Mouse (Mus musculus) subcutaneous adipose tissue, adult 2 months (tissue): ENCODE measurements around the gene Pla2g12b. TPM values are rescaled to one million over a fixed set of nuclear protein-coding genes. Genes with fewer than 3 reads are reported as not detected.

Experiments used
- polyA plus RNA-seq: library from polyadenylated mRNA; depleted of rRNA; stranded (reverse); fragments of >200 nt; gene quantifications from 2 replicates; pipeline ENCODE4 v1.2.3, GENCODE M21; 2012; ENCODE audit warnings: low replicate concordance; rRNA removed

Gene Pla2g12b
- not detected in 2 replicates for polyA plus RNA-seq

DNA sequence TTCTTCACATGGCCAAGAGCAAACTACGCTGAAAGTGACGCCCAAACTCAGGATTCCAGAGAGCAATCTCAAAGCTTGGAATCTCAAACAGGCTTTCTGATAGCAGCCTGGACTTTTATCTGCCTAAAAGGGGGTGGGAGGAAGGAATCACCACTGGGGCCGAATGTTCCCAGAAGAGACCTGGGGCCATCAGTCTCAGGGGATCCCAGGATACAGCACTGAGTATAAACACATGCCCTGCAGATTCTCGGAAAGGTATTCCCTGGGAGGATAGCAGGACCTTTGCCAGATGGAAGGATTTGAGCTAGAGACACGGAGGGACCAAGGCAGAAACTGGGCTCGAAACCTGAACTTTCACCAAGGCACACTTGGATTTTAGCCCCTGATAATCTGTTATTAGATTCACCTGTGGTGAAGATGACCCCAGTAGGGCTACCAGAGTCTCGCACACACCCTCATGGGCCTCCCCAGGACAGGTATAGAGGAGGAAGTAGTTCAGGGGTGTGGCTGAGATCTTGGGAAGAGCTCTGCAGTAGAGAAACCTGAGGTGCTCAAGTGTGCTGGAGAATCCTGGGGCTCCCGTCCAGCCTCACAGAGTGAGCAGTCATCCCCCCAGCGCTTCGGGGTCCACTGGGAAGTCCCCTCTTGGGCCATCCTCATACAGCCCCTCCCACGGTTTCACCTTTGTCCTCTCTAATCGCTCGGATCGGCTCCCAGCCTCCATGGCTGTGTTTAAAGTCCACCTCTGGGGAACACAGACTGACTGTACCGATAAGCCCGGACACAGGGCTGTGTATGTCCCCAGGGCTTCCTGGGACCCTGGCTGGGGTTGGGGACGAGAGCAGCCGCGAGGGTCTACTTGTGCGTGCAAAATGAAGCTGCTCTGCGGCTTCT is at the start of gene Pla2g12b:
TSS of gene Pla2g12b (plus strand) at position 762 of the 894 bp plus-strand sequence.

DNA sequence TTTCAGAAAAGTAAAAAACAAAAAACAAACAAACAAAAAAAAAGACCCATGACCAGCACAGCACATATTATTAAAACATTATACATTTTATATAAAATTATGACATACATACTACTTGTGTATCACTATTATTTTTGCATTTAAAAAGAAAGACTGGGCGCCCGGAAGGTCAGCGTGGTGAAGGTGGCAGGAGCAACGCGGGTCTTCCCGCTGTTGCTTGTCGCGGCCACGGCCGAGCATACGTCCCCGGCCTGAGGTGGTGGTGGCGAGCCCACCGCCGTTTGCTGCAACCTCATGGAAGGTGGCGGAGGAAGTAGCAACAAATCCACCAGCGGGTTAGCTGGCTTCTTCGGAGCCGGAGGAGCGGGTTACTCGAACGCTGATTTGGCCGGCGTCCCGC is 8.0 kb upstream of the Pla2g12b start, which contains the start of gene Gm10273:
TSS of gene Gm10273 (plus strand) at position 172 of the 400 bp plus-strand sequence.

DNA sequence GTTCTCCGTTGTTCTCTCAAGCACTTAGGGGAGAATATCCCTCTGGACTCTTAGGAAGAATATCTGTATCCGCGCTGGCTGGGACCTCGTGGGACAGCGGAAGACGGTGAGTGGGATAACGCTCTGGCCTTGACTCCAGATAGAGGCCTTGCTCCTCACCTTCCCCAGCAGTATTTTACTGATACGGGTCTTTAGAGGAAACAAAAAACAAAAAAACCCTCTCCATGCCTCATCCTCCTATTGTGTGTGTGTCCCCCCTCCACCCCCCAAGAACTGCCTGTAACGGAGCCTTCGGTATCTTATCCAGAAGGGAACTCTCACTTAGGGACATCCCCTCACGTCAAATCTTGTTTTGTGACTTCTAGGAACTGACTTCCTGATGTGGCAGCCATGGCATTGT is 38.3 kb downstream of the Pla2g12b start, which contains the start of gene Oit3:
TSS of gene Oit3 (minus strand) at position 44 of the 400 bp plus-strand sequence.

Other genes starting within 250 kb of the Pla2g12b start
- gene Sept10, start 181.8 kb upstream of the Pla2g12b start, polyA plus RNA-seq: 16.7 and 23.7 TPM in 2 replicates
- 10.8 and 18.8 TPM in 2 replicates for gene Sowahc, start 181.7 kb upstream of the Pla2g12b start, polyA plus RNA-seq
- gene P4ha1, start 80.4 kb upstream of the Pla2g12b start, polyA plus RNA-seq: 12.6 and 22.3 TPM in 2 replicates
- gene Gm10273, start 8.0 kb upstream of the Pla2g12b start, polyA plus RNA-seq: 16.3 and 23.8 TPM in 2 replicates
- gene Oit3, start 38.1 kb downstream of the Pla2g12b start, polyA plus RNA-seq: 0.34 and 0.85 TPM in 2 replicates
- not detected in 2 replicates for gene Gm10322, start 212.4 kb downstream of the Pla2g12b start, polyA plus RNA-seq
- gene Mcu, start 213.0 kb downstream of the Pla2g12b start, polyA plus RNA-seq: 9.7 and 17.9 TPM in 2 replicates